Mouse (Mus musculus) heart, adult 2 months (tissue): ENCODE results near the gene Apon. TPM values are rescaled to one million over a fixed set of nuclear protein-coding genes. Genes with fewer than 3 reads are reported as not detected.

Experiments
- DNase-seq, 2 experiments: peaks; one replicate each; pipeline ENCODE4 v3.0.0; 2021
- H3K27ac ChIP-seq: fragments of 200-600 bp; 2 replicates; pipeline ENCODE4 v1.8.1; 2022
- H3K27me3 ChIP-seq: fragments of 200-500 bp; 2 replicates; pipeline ENCODE4 v1.6.1; 2012; ENCODE audit warnings: mild to moderate bottlenecking, low read length, inconsistent platforms, mixed read lengths; ENCODE audit not compliant: control insufficient read depth, insufficient read depth
- H3K36me3 ChIP-seq: fragments of 200-500 bp; 2 replicates; pipeline ENCODE4 v1.6.1; 2012; ENCODE audit warnings: low read length, inconsistent platforms; ENCODE audit not compliant: control insufficient read depth, insufficient read depth
- H3K4me1 ChIP-seq: fragments of 200-500 bp; 2 replicates; pipeline ENCODE4 v1.6.1; 2011; ENCODE audit warnings: low read length; ENCODE audit not compliant: control insufficient read depth, insufficient read depth
- H3K4me3 ChIP-seq: fragments of 200-600 bp; 2 replicates; pipeline ENCODE4 v1.8.1; 2022
- H3K79me2 ChIP-seq: fragments of 200-500 bp; replicated peaks from 2 replicates; pipeline ENCODE4 v1.6.1; 2012; ENCODE audit warnings: mild to moderate bottlenecking, inconsistent platforms, low read length, moderate library complexity, mixed read lengths; ENCODE audit not compliant: control insufficient read depth, insufficient read depth
- H3K9ac ChIP-seq: fragments of 200-500 bp; 2 replicates; pipeline ENCODE4 v1.6.1; 2012; ENCODE audit warnings: low read depth, mild to moderate bottlenecking, control low read depth, inconsistent platforms, low read length, mixed read lengths
- CTCF ChIP-seq: fragments of 200-600 bp; IDR thresholded peaks from 2 replicates; pipeline ENCODE4 v1.8.1; 2022; ENCODE audit warnings: antibody characterized with exemption, mild to moderate bottlenecking, moderate library complexity
- EP300 ChIP-seq: fragments of 200-500 bp; IDR thresholded peaks from 2 replicates; pipeline ENCODE4 v1.6.1; 2011; ENCODE audit warnings: low read depth, low read length, control low read depth; ENCODE audit not compliant: insufficient read depth
- POLR2A ChIP-seq: fragments of 200-500 bp; IDR thresholded peaks from 2 replicates; pipeline ENCODE4 v1.6.1; 2011; ENCODE audit warnings: mild to moderate bottlenecking, low read depth, low read length, control low read depth; ENCODE audit not compliant: insufficient read depth
- WGBS: fragments of 180-500 bp; shearing (Covaris S2); methylation state at CpG from one replicate; pipeline ENCODE4 v1.1.7; 2018; 5-methylcytosine and 5-hydroxymethylcytosine counted together
- intact Hi-C: fragments of 180-260 bp; cut with DNase I; formaldehyde crosslinking; loops from one replicate; pipeline ENCODE4 v1.15.1; 2025
- long read RNA-seq: library from polyadenylated mRNA; stranded (forward); transcript quantifications from one replicate; pipeline ENCODE4 v2.0.0, GENCODE M21; 2021
- polyA plus RNA-seq: library from polyadenylated mRNA; depleted of rRNA; stranded (reverse); fragments of >200 nt; gene quantifications from 2 replicates; pipeline ENCODE4 v1.2.3, GENCODE M21; 2012; rRNA removed
- total RNA-seq, 2 experiments: library from RNA; stranded (reverse); gene quantifications; 2 replicates each; pipeline ENCODE4 v1.2.3; 2021

Apon gene
- not detected for total RNA-seq
- 0.18 TPM in 1 of 2 replicates, not detected in the other for polyA plus RNA-seq
- long read RNA-seq = 0 reads

- Histone ChIP-seq H3K36me3 (no peaks in the 10 kb centered on the region), H3K27ac (no peak within 1 kb of the TSS), H3K4me3 (no peak within 1 kb of the TSS), H3K79me2 (no peaks in the 10 kb centered on the region), H3K4me1 (no peaks in the 10 kb centered on the region), H3K9ac (no peak within 1 kb of the TSS), H3K27me3 (no peaks in the 10 kb centered on the region)
- no peak for DNase-seq
- intact Hi-C loops = no loop called here
- WGBS = 82% methylated on average over 4 of the region's 4 CpGs
- TF ChIP-seq CTCF = no peak
These were observed at the start of gene Apon for GRCm38 (mm10) chr10:128253677-128254255. Apon (plus strand) TSS chr10:128254096.

GRCm38 (mm10) chr10:128204941-128205340 is 49.0 kb upstream of the Apon start:
- H3K9ac ChIP-seq = no peak overlapping the region
- H3K27ac ChIP-seq = no peak overlapping the region
- H3K36me3 ChIP-seq = no peaks in the 10 kb centered on the region
- no peaks in the 10 kb centered on the region for H3K27me3 ChIP-seq
- no peaks in the 10 kb centered on the region for H3K79me2 ChIP-seq
- intact Hi-C loops = no loop called here
- no peaks in the 10 kb centered on the region for H3K4me1 ChIP-seq
- no peak for DNase-seq
- 87% methylated on average over 15 of the region's 15 CpGs for WGBS
- no peak for TF ChIP-seq EP300
- no peak for TF ChIP-seq CTCF
- no peak for TF ChIP-seq POLR2A
- no peak overlapping the region for H3K4me3 ChIP-seq

DNA sequence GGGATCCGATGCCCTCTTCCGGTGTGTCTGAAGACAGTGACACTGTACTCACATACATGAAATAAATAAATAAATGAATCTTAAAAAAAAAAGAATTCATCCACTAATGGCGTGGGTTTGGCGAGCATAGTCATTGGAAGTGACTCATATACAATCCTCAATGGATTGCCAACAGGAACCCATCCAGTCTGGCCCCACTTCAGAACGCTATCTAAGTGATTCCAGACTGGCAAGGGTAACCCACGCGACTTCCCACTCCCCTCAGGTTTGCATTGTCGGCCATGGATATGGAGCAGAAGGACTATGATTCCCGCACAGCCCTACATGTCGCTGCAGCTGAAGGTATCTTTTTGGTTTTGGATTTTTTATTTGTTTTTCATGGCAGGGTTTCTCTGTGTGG is 45.6 kb upstream of the Apon start:
- Histone ChIP-seq H3K4me1 (peaks cover 3% of the 10 kb centered on the region), H3K36me3 (no peaks in the 10 kb centered on the region), H3K4me3 (no peak overlapping the region), H3K27me3 (no peaks in the 10 kb centered on the region), H3K27ac (no peak overlapping the region), H3K79me2 (no peaks in the 10 kb centered on the region), H3K9ac (no peak overlapping the region)
- DNase-seq = no peak
- 83% methylated on average over 10 of the region's 10 CpGs for WGBS
- intact Hi-C loops = no loop called here
- TF ChIP-seq EP300 (no peak), POLR2A (no peak), CTCF (no peak)

- no peak for DNase-seq
- intact Hi-C loops = loop anchor here (2.0 kb wide), 1 partner anchor 15 kb away; the partner anchor contains the start of gene Gls2
- no peak overlapping the region for H3K9ac ChIP-seq
- H3K27ac ChIP-seq = no peak overlapping the region
- TF ChIP-seq POLR2A (no peak), EP300 (no peak), CTCF (no peak)
- no peak overlapping the region for H3K4me3 ChIP-seq
- H3K4me1 ChIP-seq = peaks cover 3% of the 10 kb centered on the region
- H3K36me3 ChIP-seq = no peaks in the 10 kb centered on the region
- no peaks in the 10 kb centered on the region for H3K79me2 ChIP-seq
- H3K27me3 ChIP-seq = no peaks in the 10 kb centered on the region
- WGBS = 92% methylated on average over 11 of the region's 11 CpGs
These were observed 44.4 kb upstream of the Apon start for GRCm38 (mm10) chr10:128209311-128210009.

GRCm38 (mm10) chr10:128210131-128210530 is 43.8 kb upstream of the Apon start:
- H3K79me2 ChIP-seq = no peaks in the 10 kb centered on the region
- no peak for TF ChIP-seq CTCF
- no peak for TF ChIP-seq EP300
- H3K27me3 ChIP-seq = no peaks in the 10 kb centered on the region; the same call in 1 of the 2 replicates
- no peak for DNase-seq
- no peak overlapping the region for H3K4me3 ChIP-seq
- H3K9ac ChIP-seq = no peak overlapping the region
- 70% methylated on average over 2 of the region's 2 CpGs for WGBS
- no peaks in the 10 kb centered on the region for H3K36me3 ChIP-seq
- H3K27ac ChIP-seq = no peak overlapping the region
- H3K4me1 ChIP-seq = peaks cover 3% of the 10 kb centered on the region
- intact Hi-C loops = loop anchor here (2.0 kb wide), 1 partner anchor 15 kb away; the partner anchor contains the start of gene Gls2

DNA sequence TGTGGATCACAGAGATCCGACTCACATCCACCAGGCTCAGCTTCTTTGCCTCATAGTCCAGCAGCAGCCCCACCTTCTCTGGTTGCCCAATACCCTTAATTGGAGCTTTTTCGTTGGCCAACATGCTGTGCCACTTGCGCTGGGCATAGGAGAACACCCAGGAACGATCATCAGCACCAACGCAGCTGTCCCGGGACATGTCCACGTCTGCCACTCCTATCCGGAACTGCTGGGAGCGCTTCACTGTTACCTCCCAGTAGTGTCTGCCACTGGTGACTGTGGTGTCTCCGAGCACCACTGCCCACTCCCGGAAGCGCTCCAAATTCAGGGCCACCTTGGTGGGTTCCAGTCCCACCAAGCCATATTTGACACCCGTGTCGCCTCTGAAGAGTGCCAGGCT is 42.9 kb upstream of the Apon start:
- H3K9ac ChIP-seq = peak overlapping the region; percentile 56
- peak overlapping the region; percentile 61 for H3K4me3 ChIP-seq
- peaks cover 3% of the 10 kb centered on the region for H3K4me1 ChIP-seq
- H3K27me3 ChIP-seq = no peaks in the 10 kb centered on the region; the same call in 1 of the 2 replicates
- H3K27ac ChIP-seq = peak overlapping the region; percentile 69
- intact Hi-C loops = loop anchor here (2.0 kb wide), 1 partner anchor 16 kb away; the partner anchor contains the start of gene Gls2
- no peaks in the 10 kb centered on the region for H3K36me3 ChIP-seq
- TF ChIP-seq CTCF = no peak
- no peak for TF ChIP-seq POLR2A
- TF ChIP-seq EP300 = no peak
- H3K79me2 ChIP-seq = no peaks in the 10 kb centered on the region
- WGBS = 13% methylated on average over 14 of the region's 14 CpGs
- peak in 1 of 2 experiments; percentile 34 for DNase-seq
